Mouse (Mus musculus) lung, embryonic 16.5 days (tissue): ENCODE measurements at regions not wholly inside any gene's neighbourhood (a gene's known extent, or its start where the extent isn't known, plus 50 kb on each side); places are given as distances from the start of the nearest gene placed in this dataset.

Experiments used
- ATAC-seq: fragments of 200-750 bp; cut with Nextera tagmentation; 2 replicates; pipeline ENCODE4 v1.8.0; 2017; ENCODE audit warnings: low read depth, mild to moderate bottlenecking, moderate library complexity
- H3K27ac ChIP-seq: fragments of 300-500 bp; sonication (generic); 2 replicates; pipeline ENCODE4 v1.5.1; 2014; ENCODE audit warnings: mild to moderate bottlenecking, control low read depth, low read length
- H3K27me3 ChIP-seq: fragments of 300-500 bp; sonication (generic); 2 replicates; pipeline ENCODE4 v1.6.1; 2014; ENCODE audit warnings: low read depth, low read length, mixed read lengths; ENCODE audit not compliant: control insufficient read depth, insufficient read depth
- H3K36me3 ChIP-seq: fragments of 300-500 bp; sonication (generic); 2 replicates; pipeline ENCODE4 v1.6.1; 2014; ENCODE audit warnings: low read length; ENCODE audit not compliant: control insufficient read depth, insufficient read depth
- H3K4me1 ChIP-seq: fragments of 300-500 bp; sonication (generic); replicated peaks from 2 replicates; pipeline ENCODE4 v1.6.1; 2014; ENCODE audit warnings: low read length, mixed read lengths; ENCODE audit not compliant: control insufficient read depth, insufficient read depth
- H3K4me2 ChIP-seq: fragments of 300-500 bp; sonication (generic); 2 replicates; pipeline ENCODE4 v1.6.1; 2014; ENCODE audit warnings: low read depth, low read length, control low read depth
- H3K4me3 ChIP-seq: fragments of 300-500 bp; sonication (generic); 2 replicates; pipeline ENCODE4 v1.5.1; 2014; ENCODE audit warnings: mild to moderate bottlenecking, low read length, control low read depth
- H3K9ac ChIP-seq: fragments of 300-500 bp; sonication (generic); 2 replicates; pipeline ENCODE4 v1.6.1; 2014; ENCODE audit warnings: low read length, control low read depth
- H3K9me3 ChIP-seq: fragments of 300-500 bp; sonication (generic); 2 replicates; pipeline ENCODE4 v1.6.1; 2016; ENCODE audit warnings: low read length; ENCODE audit not compliant: control insufficient read depth
- WGBS: fragments of 180-500 bp; shearing (Covaris S2); extraction: QIAGEN DNeasy Blood & Tissue Kit; methylation state at CpG from one replicate; pipeline ENCODE4 v1.1.7; 2014; 5-methylcytosine and 5-hydroxymethylcytosine counted together

- WGBS = 45% methylated on average over 8 of the region's 8 CpGs
- H3K4me1 ChIP-seq = peaks cover 21% of the 10 kb centered on the region
- no peaks in the 10 kb centered on the region for H3K9me3 ChIP-seq
- ATAC-seq = peak; percentile 65
- no peak overlapping the region for H3K4me3 ChIP-seq
- no peak overlapping the region for H3K4me2 ChIP-seq
- no peaks in the 10 kb centered on the region for H3K27me3 ChIP-seq
- no peak overlapping the region; the same call in 1 of the 2 replicates for H3K27ac ChIP-seq
- no peaks in the 10 kb centered on the region for H3K36me3 ChIP-seq
- H3K9ac ChIP-seq = no peak overlapping the region
Measured at GRCm38 (mm10) chr16:25042669-25043440, 243.8 kb upstream of the Tprg start.

- no peaks in the 10 kb centered on the region for H3K36me3 ChIP-seq
- no peak overlapping the region for H3K4me2 ChIP-seq
- H3K27me3 ChIP-seq = no peaks in the 10 kb centered on the region
- 65% methylated on average over 3 of the region's 3 CpGs for WGBS
- H3K4me3 ChIP-seq = no peak overlapping the region
- H3K9ac ChIP-seq = no peak overlapping the region
- ATAC-seq = no peak
- H3K9me3 ChIP-seq = no peaks in the 10 kb centered on the region
- H3K4me1 ChIP-seq = peaks cover 20% of the 10 kb centered on the region
- H3K27ac ChIP-seq = no peak overlapping the region
Measured at GRCm38 (mm10) chr16:25044637-25045036, 242.0 kb upstream of the Tprg start.

GRCm38 (mm10) chr16:25047726-25048125, 238.9 kb upstream of the Tprg start:
- peaks cover 6% of the 10 kb centered on the region for H3K4me1 ChIP-seq
- no peak overlapping the region for H3K9ac ChIP-seq
- H3K27ac ChIP-seq = no peak overlapping the region
- no peaks in the 10 kb centered on the region for H3K36me3 ChIP-seq
- H3K4me3 ChIP-seq = no peak overlapping the region
- 80% methylated on average over 2 of the region's 2 CpGs for WGBS
- no peak overlapping the region for H3K4me2 ChIP-seq
- H3K27me3 ChIP-seq = no peaks in the 10 kb centered on the region
- no peaks in the 10 kb centered on the region for H3K9me3 ChIP-seq
- no peak for ATAC-seq

GRCm38 (mm10) chr16:25049928-25050510, 236.6 kb upstream of the Tprg start:
- WGBS = 41% methylated on average over 7 of the region's 7 CpGs
- Histone ChIP-seq H3K4me3 (no peak overlapping the region), H3K4me2 (no peak overlapping the region), H3K27me3 (no peaks in the 10 kb centered on the region), H3K27ac (no peak overlapping the region), H3K9me3 (no peaks in the 10 kb centered on the region), H3K4me1 (peaks cover 8% of the 10 kb centered on the region; the same call in 1 of the 2 replicates), H3K36me3 (no peaks in the 10 kb centered on the region), H3K9ac (no peak overlapping the region)
- ATAC-seq = peak; percentile 45; the same call in 1 of the 2 replicates

- Histone ChIP-seq H3K4me1 (peaks cover 8% of the 10 kb centered on the region; the same call in 1 of the 2 replicates), H3K27ac (no peak overlapping the region), H3K36me3 (no peaks in the 10 kb centered on the region), H3K9ac (no peak overlapping the region), H3K27me3 (no peaks in the 10 kb centered on the region), H3K4me2 (no peak overlapping the region), H3K4me3 (no peak overlapping the region), H3K9me3 (no peaks in the 10 kb centered on the region)
- no peak for ATAC-seq
- 70% methylated on average over 5 of the region's 5 CpGs for WGBS
Measured at GRCm38 (mm10) chr16:25051044-25051443, 235.6 kb upstream of the Tprg start.

- no peak overlapping the region for H3K4me2 ChIP-seq
- H3K27ac ChIP-seq = peak overlapping the region; percentile 50
- ATAC-seq = peak; percentile 36
Measured at GRCm38 (mm10) chr16:25052428-25052827, 234.2 kb upstream of the Tprg start.

GRCm38 (mm10) chr16:25052917-25053343, 233.7 kb upstream of the Tprg start:
- H3K4me3 ChIP-seq = no peak overlapping the region
- H3K9ac ChIP-seq = no peak overlapping the region
- H3K4me1 ChIP-seq = peaks cover 9% of the 10 kb centered on the region
- no peaks in the 10 kb centered on the region for H3K27me3 ChIP-seq
- H3K4me2 ChIP-seq = no peak overlapping the region
- ATAC-seq = peak; percentile 53
- WGBS = 46% methylated on average over 5 of the region's 5 CpGs
- no peaks in the 10 kb centered on the region for H3K9me3 ChIP-seq
- no peaks in the 10 kb centered on the region for H3K36me3 ChIP-seq
- peak overlapping the region; percentile 50 for H3K27ac ChIP-seq

More at GRCm38 (mm10) chr16:25052428-25052827, 234.2 kb upstream of the Tprg start:
- Histone ChIP-seq H3K27me3 (no peaks in the 10 kb centered on the region), H3K9me3 (no peaks in the 10 kb centered on the region), H3K4me3 (no peak overlapping the region), H3K9ac (no peak overlapping the region), H3K36me3 (no peaks in the 10 kb centered on the region), H3K4me1 (peaks cover 8% of the 10 kb centered on the region; the same call in 1 of the 2 replicates)
- 66% methylated on average over 5 of the region's 5 CpGs for WGBS

GRCm38 (mm10) chr16:25054304-25054703, 232.3 kb upstream of the Tprg start:
- Histone ChIP-seq H3K4me3 (no peak overlapping the region), H3K4me2 (no peak overlapping the region), H3K9me3 (no peaks in the 10 kb centered on the region), H3K4me1 (peaks cover 18% of the 10 kb centered on the region), H3K27ac (no peak overlapping the region), H3K9ac (no peak overlapping the region), H3K36me3 (no peaks in the 10 kb centered on the region), H3K27me3 (no peaks in the 10 kb centered on the region)
- no peak for ATAC-seq
- WGBS = 88% methylated on average over 2 of the region's 2 CpGs

GRCm38 (mm10) chr16:25055376-25055775, 231.2 kb upstream of the Tprg start:
- ATAC-seq = no peak
- Histone ChIP-seq H3K9ac (no peak overlapping the region), H3K4me1 (peaks cover 22% of the 10 kb centered on the region), H3K9me3 (no peaks in the 10 kb centered on the region), H3K36me3 (no peaks in the 10 kb centered on the region), H3K4me3 (no peak overlapping the region), H3K27ac (no peak overlapping the region), H3K4me2 (no peak overlapping the region), H3K27me3 (no peaks in the 10 kb centered on the region)
- WGBS = 76% methylated on average over 9 of the region's 9 CpGs
